Mouse (Mus musculus): ENCODE data around the gene Olfr860. TPM values are rescaled to one million over a fixed set of nuclear protein-coding genes. Genes with fewer than 3 reads are reported as not detected.

The Olfr860 gene
- not detected for total RNA-seq (2023)

DNA sequence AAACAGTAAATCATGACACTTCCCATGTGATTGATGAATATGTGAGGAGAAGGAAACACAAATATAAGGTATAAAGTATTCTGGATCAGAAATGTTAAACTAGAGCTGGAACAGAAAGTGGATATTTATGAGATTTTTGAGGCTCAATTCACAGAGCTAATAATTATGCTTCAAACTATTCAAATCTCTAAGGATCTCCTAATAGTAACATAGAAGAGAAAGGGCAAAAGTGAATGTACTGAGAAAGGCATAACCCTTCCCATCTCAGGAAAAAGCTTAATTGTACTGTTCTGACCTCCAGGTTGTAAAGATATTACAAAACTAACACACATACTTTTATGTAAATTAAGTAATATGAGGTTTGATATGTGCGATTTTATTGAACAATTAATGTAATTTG, at the start of gene Olfr860:
Gene Olfr860, minus strand, starts transcription at position 101 of the 400 bp plus-strand sequence.

DNA sequence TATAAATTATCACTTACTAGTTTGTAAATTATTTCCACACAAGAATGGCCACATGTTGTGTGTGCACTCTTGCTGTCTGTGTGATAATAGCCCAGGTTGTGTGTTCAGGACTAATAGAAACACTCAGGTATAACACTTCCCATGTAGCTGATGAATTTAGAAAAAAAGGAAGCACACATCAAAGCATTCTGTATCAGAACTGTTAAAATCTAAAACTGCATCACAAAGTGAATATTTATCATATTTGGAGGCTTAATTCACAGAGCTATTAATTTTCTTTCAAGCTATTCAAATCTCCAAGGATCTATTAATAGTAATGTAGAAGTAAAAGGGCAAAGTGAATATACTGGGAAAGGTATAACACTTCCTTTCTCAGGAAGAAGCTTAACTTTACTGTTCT, 38.4 kb upstream of the Olfr860 start, which contains the start of gene Olfr862:
Gene Olfr862, minus strand, starts transcription at position 101 of the 400 bp plus-strand sequence.

DNA sequence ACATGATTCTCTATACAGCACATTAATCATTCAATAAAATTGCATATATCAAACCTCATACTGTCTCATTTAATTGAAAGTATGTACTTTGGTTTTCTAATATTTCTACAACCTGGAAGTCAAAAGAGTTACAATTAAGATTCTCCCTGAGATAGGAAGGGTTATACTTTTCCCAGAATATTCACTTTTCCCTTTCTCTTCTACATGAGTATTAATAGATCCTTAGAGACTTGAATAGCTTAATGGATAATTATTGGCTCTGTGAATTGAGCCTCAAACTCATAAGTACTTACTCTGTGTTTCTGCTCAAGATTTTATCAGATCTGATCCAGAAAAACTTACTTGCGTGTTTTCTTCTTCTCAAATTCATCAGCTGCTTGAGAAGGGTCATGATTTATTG, 44.9 kb downstream of the Olfr860 start, which contains the start of gene Olfr859:
Gene Olfr859, plus strand, starts transcription at position 301 of the 400 bp plus-strand sequence.

Other genes starting within 250 kb of the Olfr860 start
- gene Zfp317, start 227.6 kb downstream of the Olfr860 start, total RNA-seq (2023) = 10 to 100 TPM; 37.2 to 40.6 TPM
- not detected for gene Olfr857, start 140.3 kb downstream of the Olfr860 start, total RNA-seq (2023)
- not detected for gene Olfr58, start 69.5 kb downstream of the Olfr860 start, total RNA-seq (2023)
- not detected for gene Olfr859, start 44.8 kb downstream of the Olfr860 start, total RNA-seq (2023)
- not detected for gene Olfr862, start 38.3 kb upstream of the Olfr860 start, total RNA-seq (2023)
- gene Olfr77, start 67.1 kb upstream of the Olfr860 start, total RNA-seq (2023) = not detected
- not detected for gene Olfr866, start 178.3 kb upstream of the Olfr860 start, total RNA-seq (2023)
- gene Olfr867, start 207.8 kb upstream of the Olfr860 start, total RNA-seq (2023) = not detected
- gene Olfr868, start 248.9 kb upstream of the Olfr860 start, total RNA-seq (2023) = not detected

Data from B cell, adult 67 days (primary cell).